19 mouse cellular contexts compared by ENCODE assay signal in genomic region chr2:131908351-131908861, GRCm38 (mm10). TPM values are rescaled to one million over a fixed set of nuclear protein-coding genes. Genes with fewer than 3 reads are reported as not detected.
A peak's percentile ranks its signal among the peaks of the same experiment; 100 is the strongest.
DNase-seq lines count a peak whose midpoint lies in the region; ATAC-seq and TF ChIP-seq lines count a peak whose summit lies in the region.
"Had no signal": no experiment of that assay in that cellular context is flagged by ENCODE, and none has a peak within 500 bp of the region (broad histone marks: within the 10 kb centered on the region; RNA-seq: fewer than 3 reads in every experiment).

No protein-coding gene starts in this region.

- no peak overlapping the region for H3K4me2 ChIP-seq in kidney, postnatal 0 days (ENCODE audit: low read length)
- H3K4me2 ChIP-seq in lung, postnatal 0 days (replicated peaks; ENCODE audit: low read depth, low read length): no peak overlapping the region

- no peak for TF ChIP-seq EP300 in lung, postnatal 0 days (IDR thresholded peaks at IDR 0.05)

- DNase-seq in heart, adult 11 months: peak; percentile 95
- no peak for DNase-seq in heart, postnatal 4 days
- DNase-seq in MN1 (ENCODE audit: low spot score): peak; percentile 86
- peak; percentile 36 for DNase-seq in heart, embryonic 10.5 days (ENCODE audit: low spot score)
- DNase-seq in kidney, postnatal 0 days (ENCODE audit: low spot score): peak; percentile 27
- no peak for DNase-seq in lung, postnatal 0 days (ENCODE audit: low spot score)
- DNase-seq in adrenal gland, adult 8-10 months: no peak
- DNase-seq in embryo, embryonic 10.5 days (ENCODE audit: low spot score): no peak
- DNase-seq: lung, embryonic 14.5 days; midbrain, embryonic 14.5 days; right cerebral cortex, postnatal 14 days; thymus, postnatal 4 days had no signal

- WGBS in heart, embryonic 10.5 days: 89% methylated on average over 7 of the region's 7 CpGs
- 66% methylated on average over 7 of the region's 7 CpGs for WGBS in kidney, postnatal 0 days
- WGBS in lung, postnatal 0 days: 86% methylated on average over 7 of the region's 7 CpGs

- TF ChIP-seq CTCF in kidney, postnatal 0 days (IDR thresholded peaks at IDR 0.05; ENCODE audit: low read depth): no peak
- TF ChIP-seq CTCF in lung, postnatal 0 days (IDR thresholded peaks at IDR 0.05): no peak

- no peak overlapping the region for H3K27ac ChIP-seq in heart, embryonic 10.5 days
- no peak overlapping the region for H3K27ac ChIP-seq in kidney, postnatal 0 days
- no peak overlapping the region for H3K27ac ChIP-seq in lung, postnatal 0 days (ENCODE audit: low read length)
- H3K27ac ChIP-seq: embryonic facial prominence, embryonic 10.5 days had no signal

- ATAC-seq in kidney, postnatal 0 days (replicated peaks; ENCODE audit: low FRiP score, low read depth): peak; percentile 61
- ATAC-seq in lung, postnatal 0 days: no peak
- ATAC-seq: intestine, postnatal 0 days; Patski had no signal

- no peak overlapping the region for H3K9ac ChIP-seq in kidney, postnatal 0 days (ENCODE audit: low read depth, low read length)
- no peak overlapping the region for H3K9ac ChIP-seq in lung, postnatal 0 days (replicated peaks; ENCODE audit: low read depth)
- H3K9ac ChIP-seq: lung, embryonic 14.5 days had no signal

- no peaks in the 10 kb centered on the region for H3K9me3 ChIP-seq in heart, embryonic 10.5 days
- no peaks in the 10 kb centered on the region for H3K9me3 ChIP-seq in kidney, postnatal 0 days (replicated peaks; ENCODE audit: low read length)
- H3K9me3 ChIP-seq in lung, postnatal 0 days (ENCODE audit: low read length): no peaks in the 10 kb centered on the region
- H3K9me3 ChIP-seq: embryonic facial prominence, embryonic 10.5 days had no signal

- H3K27me3 ChIP-seq in heart, embryonic 10.5 days (ENCODE audit: insufficient read depth, poor library complexity, severe bottlenecking): no peaks in the 10 kb centered on the region
- no peaks in the 10 kb centered on the region for H3K27me3 ChIP-seq in kidney, postnatal 0 days (ENCODE audit: insufficient read depth, low read length)
- no peaks in the 10 kb centered on the region for H3K27me3 ChIP-seq in lung, postnatal 0 days (replicated peaks; ENCODE audit: insufficient read depth, low read length)
- H3K27me3 ChIP-seq: Patski had no signal

- H3K4me1 ChIP-seq in heart, embryonic 10.5 days: peaks cover 46% of the 10 kb centered on the region
- H3K4me1 ChIP-seq in kidney, postnatal 0 days (replicated peaks; ENCODE audit: insufficient read depth, low read length): peaks cover 12% of the 10 kb centered on the region; the same call in 1 of the 2 replicates
- H3K4me1 ChIP-seq in lung, postnatal 0 days (ENCODE audit: insufficient read depth, low read depth, low read length): no peaks in the 10 kb centered on the region

- H3K36me3 ChIP-seq in heart, embryonic 10.5 days: no peaks in the 10 kb centered on the region
- H3K36me3 ChIP-seq in kidney, postnatal 0 days (ENCODE audit: insufficient read depth, low read length): no peaks in the 10 kb centered on the region
- H3K36me3 ChIP-seq in lung, postnatal 0 days (ENCODE audit: insufficient read depth, low read length): no peaks in the 10 kb centered on the region
- H3K36me3 ChIP-seq: embryonic facial prominence, embryonic 10.5 days had no signal

- H3K4me3 ChIP-seq in heart, embryonic 10.5 days: no peak overlapping the region
- no peak overlapping the region for H3K4me3 ChIP-seq in kidney, postnatal 0 days (replicated peaks; ENCODE audit: low read depth, low read length)
- H3K4me3 ChIP-seq in lung, postnatal 0 days (ENCODE audit: low read depth, low read length): no peak overlapping the region
- H3K4me3 ChIP-seq: embryonic facial prominence, embryonic 10.5 days had no signal

RNA-seq across cellular contexts. Expression of gene Prnp, which starts 1.3 kb away (rescaled TPM):
- 10 to 100 TPM; 83.1 to 85.9 TPM for total RNA-seq in heart, postnatal 4 days (2021)
- 62.6 and 67.0 TPM in 2 replicates for polyA plus RNA-seq in heart, embryonic 10.5 days (2016; fragmentation: Nextera tagmentation; extraction: Ambion mirVana)
- polyA plus RNA-seq in kidney, postnatal 0 days (2015; fragmentation: Nextera tagmentation; extraction: Ambion mirVana): 63.8 and 69.9 TPM in 2 replicates
- polyA plus RNA-seq in lung, postnatal 0 days (2015; fragmentation: Nextera tagmentation; extraction: Ambion mirVana): 135 and 142 TPM in 2 replicates
- total RNA-seq in adrenal gland, adult 8-10 months (2022): 100 to 1,000 TPM in 3 of 4 experiments, 10 to 100 TPM in 1; 98.3 to 196 (median 146) TPM

RNA-seq across cellular contexts. Expression of gene Prn, which starts 1.4 kb away (rescaled TPM):
- 1 to 10 TPM in 1 of 2 experiments, not detected in 1; 2.9 TPM for total RNA-seq in heart, postnatal 4 days (2021)
- 0.35 TPM in 1 of 2 replicates, not detected in the other for polyA plus RNA-seq in heart, embryonic 10.5 days (2016; fragmentation: Nextera tagmentation; extraction: Ambion mirVana)
- 0.20 TPM in 1 of 2 replicates, not detected in the other for polyA plus RNA-seq in kidney, postnatal 0 days (2015; fragmentation: Nextera tagmentation; extraction: Ambion mirVana)
- not detected in 2 replicates for polyA plus RNA-seq in lung, postnatal 0 days (2015; fragmentation: Nextera tagmentation; extraction: Ambion mirVana)
- total RNA-seq in adrenal gland, adult 8-10 months (2022): not detected
- total RNA-seq: adrenal gland, postnatal 4 days; hematopoietic stem cell, adult 5-6 weeks; left cerebral cortex, postnatal 10 days had no signal
- polyA plus RNA-seq: embryonic facial prominence, embryonic 10.5 days; intestine, postnatal 0 days; lung, embryonic 14.5 days; midbrain, embryonic 14.5 days; Patski; stomach, embryonic 14.5 days had no signal

RNA-seq across cellular contexts. Expression of gene Prnd, which starts 42.3 kb away (rescaled TPM):
- total RNA-seq in heart, postnatal 4 days (2021): 10 to 100 TPM; 17.6 to 22.9 TPM
- 3.1 and 4.6 TPM in 2 replicates for polyA plus RNA-seq in heart, embryonic 10.5 days (2016; fragmentation: Nextera tagmentation; extraction: Ambion mirVana)
- polyA plus RNA-seq in kidney, postnatal 0 days (2015; fragmentation: Nextera tagmentation; extraction: Ambion mirVana): 14.1 and 17.0 TPM in 2 replicates
- 3.5 and 6.0 TPM in 2 replicates for polyA plus RNA-seq in lung, postnatal 0 days (2015; fragmentation: Nextera tagmentation; extraction: Ambion mirVana)
- total RNA-seq in adrenal gland, adult 8-10 months (2022): 1 to 10 TPM in 1 of 4 experiments, under 1 TPM in 3; 0.29 to 1.1 (median 0.62) TPM
- total RNA-seq: hematopoietic stem cell, adult 5-6 weeks had no signal

RNA-seq across cellular contexts. Expression of gene Erv3, which starts 48.9 kb away (rescaled TPM):
- total RNA-seq in heart, postnatal 4 days (2021): not detected
- polyA plus RNA-seq in heart, embryonic 10.5 days (2016; fragmentation: Nextera tagmentation; extraction: Ambion mirVana): not detected in 2 replicates
- not detected in 2 replicates for polyA plus RNA-seq in kidney, postnatal 0 days (2015; fragmentation: Nextera tagmentation; extraction: Ambion mirVana)
- polyA plus RNA-seq in lung, postnatal 0 days (2015; fragmentation: Nextera tagmentation; extraction: Ambion mirVana): not detected in 2 replicates
- total RNA-seq in adrenal gland, adult 8-10 months (2022): not detected
- total RNA-seq: adrenal gland, postnatal 4 days; hematopoietic stem cell, adult 5-6 weeks had no signal
- polyA plus RNA-seq: embryonic facial prominence, embryonic 10.5 days; intestine, postnatal 0 days; lung, embryonic 14.5 days; midbrain, embryonic 14.5 days; Patski; stomach, embryonic 14.5 days had no signal

Comparison
In these comparisons a context has a peak if more than half of its experiments do, and no peak if none do; other contexts are left out.
1. DNase-seq: peak in heart, adult 11 months (single experiment), MN1 (single experiment), heart, embryonic 10.5 days (single experiment) and kidney, postnatal 0 days (single experiment); none in heart, postnatal 4 days (single experiment), lung, postnatal 0 days (single experiment), adrenal gland, adult 8-10 months (single experiment) and embryo, embryonic 10.5 days (single experiment).